Mouse (Mus musculus) WW6 (cell line): ENCODE data around the gene Gm20661.
"Not testable (repeated sequence)": the region's sequence is repeated elsewhere in the genome, so short reads cannot be mapped to it uniquely, and the experiment has no call there.

Experiments
- DNase-seq: peaks from one replicate; pipeline ENCODE4 v3.0.0-alpha.2; 2013; ENCODE audit warnings: low read depth, low spot score

Gm20661 gene

DNA sequence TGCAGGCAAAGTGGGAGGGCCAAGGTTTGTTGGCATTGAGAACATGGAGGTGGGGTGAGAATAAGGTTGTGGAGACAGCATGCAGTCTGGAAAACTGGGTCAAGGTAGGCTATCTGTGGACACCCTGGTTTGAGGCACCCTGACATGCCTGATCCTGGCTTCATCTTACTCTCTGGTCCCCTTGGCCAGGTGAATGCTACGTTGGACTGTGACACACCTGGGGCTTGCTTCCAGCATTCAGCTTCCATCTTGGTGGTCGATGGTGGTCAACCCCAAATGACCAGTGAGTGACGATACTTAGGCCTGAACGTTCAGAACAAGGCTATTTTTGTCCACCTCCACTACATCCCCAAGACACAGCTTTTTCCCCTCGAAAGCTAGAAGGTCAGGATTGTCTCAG lies 13.2 kb downstream of the Gm20661 start, which contains the start of gene Gm20662:
TSS of gene Gm20662 (plus strand) at position 301 of the 400 bp plus-strand sequence.
- DNase-seq, result no peak

- peak; percentile 96 for DNase-seq
Observed at GRCm38 (mm10) chr9:108001922-108002770, 19.3 kb downstream of the Gm20661 start, which contains the start of gene Ip6k1. Ip6k1 (plus strand) TSS chr9:108002501.

GRCm38 (mm10) chr9:108002778-108003530 lies 20.1 kb downstream of the Gm20661 start:
- DNase-seq, result no peak

DNA sequence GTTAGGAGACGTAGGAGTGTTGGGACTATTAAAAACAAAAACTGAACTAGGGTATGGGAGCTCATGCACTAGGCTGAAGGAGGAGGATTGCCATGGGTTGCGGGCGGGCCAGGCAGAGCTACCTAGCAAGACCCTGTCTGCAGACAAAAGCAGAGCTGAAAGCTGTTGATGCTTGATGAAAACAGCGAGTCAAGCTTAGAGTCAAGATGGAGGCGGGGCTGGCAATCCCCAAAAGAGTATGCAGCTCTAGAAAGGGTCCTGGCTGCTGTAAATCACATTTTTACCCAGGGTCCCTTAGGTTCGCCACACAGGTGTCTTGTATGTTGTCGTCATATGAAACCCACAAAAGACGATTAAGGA lies 20.7 kb downstream of the Gm20661 start:
- no peak for DNase-seq

- no peak for DNase-seq
Observed at GRCm38 (mm10) chr9:108008041-108008440, 25.2 kb downstream of the Gm20661 start.

DNA sequence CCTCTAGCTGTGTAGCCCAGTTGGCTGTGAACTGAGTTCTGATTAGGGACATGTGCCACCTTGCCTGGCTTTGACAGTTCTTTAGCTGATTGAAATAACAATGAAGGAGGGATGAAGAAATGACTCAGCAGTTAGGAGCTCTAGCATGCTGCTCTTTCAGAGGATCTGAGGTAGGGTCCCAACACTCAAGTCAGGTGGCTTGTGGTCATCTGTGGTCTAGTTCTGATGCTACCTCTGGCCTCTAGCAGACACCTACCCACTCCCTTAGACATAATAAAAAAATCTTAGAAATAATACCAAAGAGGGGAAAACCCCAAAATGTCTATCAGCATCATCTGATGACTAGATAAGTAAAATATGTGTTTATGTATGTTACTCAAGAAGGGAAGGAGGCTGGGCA lies 27.5 kb downstream of the Gm20661 start:
- no peak for DNase-seq

GRCm38 (mm10) chr9:108013577-108013976 lies 30.7 kb downstream of the Gm20661 start:
- DNase-seq, result not testable (repeated sequence)

DNA sequence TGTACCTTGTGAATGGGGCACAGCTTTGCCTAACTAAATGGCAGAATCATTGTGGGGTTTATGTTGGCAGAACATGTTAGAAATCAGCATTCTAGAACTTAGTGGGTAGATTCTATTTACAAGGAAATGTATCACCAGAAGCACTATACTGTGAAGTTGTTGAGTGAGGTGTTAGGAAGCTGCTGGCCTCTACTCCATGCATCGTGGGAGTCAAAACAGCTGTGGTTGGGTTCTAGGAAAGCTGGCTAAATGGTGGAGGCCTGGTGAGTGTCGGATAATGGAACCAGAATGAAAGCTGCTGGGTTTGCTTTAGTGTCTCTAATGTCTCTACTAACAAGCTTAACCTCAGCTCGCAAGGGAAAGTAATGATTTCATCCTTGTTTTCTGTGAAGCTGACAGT lies 34.3 kb downstream of the Gm20661 start:
- no peak for DNase-seq

DNA sequence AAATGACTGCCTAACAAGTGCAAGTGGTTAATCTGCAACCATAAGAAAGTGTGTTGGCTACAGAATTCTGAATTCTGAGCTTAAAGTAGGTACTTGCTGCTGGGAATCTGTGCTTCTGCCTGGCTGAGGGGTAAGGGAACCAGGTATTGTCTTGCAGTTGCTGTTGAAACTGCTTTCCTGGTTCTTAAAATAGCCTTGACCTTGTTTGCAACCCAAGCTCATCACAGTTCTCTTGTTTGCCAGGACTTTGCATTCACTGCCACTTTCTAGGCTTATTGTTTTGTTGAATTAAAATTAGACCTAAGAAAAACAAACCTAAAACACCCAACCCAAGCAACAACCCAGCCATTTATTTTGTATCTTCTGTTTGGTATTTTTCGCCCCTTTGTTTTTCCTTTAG lies 37.9 kb downstream of the Gm20661 start:
- no peak for DNase-seq

DNA sequence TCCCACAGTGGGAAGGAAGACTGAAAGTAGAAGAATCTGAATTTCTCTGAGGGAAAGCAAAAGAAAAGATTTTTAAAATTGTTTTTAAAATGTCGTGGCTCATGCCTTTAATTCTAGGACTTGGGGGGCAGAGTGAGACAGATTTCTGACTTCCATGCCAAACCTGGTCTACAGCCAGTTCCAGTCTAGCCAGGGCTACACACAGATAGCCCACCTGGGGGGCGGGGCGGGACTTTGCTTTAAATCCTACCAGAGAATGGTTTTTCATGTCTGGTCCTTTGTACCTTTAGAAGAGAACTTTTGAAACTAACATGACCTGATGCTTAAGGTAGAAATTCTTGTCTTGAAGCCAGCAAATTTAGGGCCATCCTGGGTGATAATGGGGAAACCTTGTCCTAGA lies 40.4 kb downstream of the Gm20661 start:
- no peak for DNase-seq

DNA sequence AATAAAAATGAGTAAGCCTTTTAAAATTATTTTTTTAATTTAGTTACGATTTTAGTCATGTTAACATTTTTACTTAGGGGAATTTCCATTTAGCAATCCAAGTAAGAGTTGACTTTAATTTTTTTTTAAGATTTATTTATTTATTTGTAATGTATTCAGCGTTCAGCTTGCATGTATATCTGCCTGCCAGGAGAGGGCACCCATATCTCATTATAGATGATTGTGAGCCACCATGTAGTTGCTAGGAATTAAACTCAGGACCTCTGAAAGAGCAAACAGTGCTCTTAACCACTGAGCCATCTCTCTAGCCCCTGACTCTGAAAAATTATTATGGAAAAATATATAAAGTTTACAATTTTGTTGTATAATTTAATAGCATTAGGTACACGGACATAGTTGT lies 43.7 kb downstream of the Gm20661 start:
- DNase-seq, result no peak

- DNase-seq, result no peak
Observed at GRCm38 (mm10) chr9:108027867-108028266, 45.0 kb downstream of the Gm20661 start.

- DNase-seq, result no peak
Observed at GRCm38 (mm10) chr9:108032126-108032525, 49.3 kb downstream of the Gm20661 start.

DNA sequence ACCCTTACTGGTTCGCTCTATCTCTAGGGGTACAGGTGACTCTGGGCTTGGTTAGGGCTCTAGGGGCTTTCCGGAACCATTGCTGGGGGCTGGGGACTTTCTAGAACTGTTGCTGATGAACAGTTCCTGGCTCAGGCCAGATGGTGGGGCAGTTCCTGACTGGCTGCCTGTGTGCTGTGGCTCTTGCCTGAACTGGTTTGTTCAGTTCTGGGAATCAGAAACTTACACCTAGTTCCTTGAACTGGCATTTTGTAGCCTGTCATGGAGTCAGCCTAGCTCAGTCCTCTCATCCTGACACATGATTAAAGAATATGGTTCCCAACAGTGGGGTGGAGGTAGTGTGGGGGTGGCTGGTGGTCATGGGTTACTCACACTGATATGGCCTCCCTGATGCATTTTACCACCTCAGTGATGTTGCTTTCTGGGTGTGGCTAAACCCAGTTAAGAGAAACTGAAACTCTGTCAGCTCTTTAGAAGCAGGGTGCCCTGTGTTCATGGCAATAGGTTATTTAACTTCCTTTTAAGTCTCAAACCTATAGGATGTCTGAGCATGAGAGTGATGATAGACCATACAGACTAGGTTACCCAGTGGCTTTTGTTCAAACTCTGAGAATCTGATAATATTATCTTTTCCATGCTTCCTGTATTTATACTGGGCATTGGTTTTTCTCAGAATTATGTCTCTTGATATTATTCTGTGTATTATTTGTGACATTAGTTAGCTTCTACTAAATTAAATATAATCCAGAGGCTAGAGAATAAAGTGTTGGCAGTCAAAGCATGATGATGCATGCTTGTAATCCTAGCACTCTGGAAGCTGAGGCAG lies 52.7 kb downstream of the Gm20661 start:
- DNase-seq, result no peak
